Mouse (Mus musculus) myocyte (in vitro differentiated cells): Measurements from ENCODE around the gene Kdelc2. TPM values are rescaled to one million over a fixed set of nuclear protein-coding genes. Genes with fewer than 3 reads are reported as not detected.

Experiments used
- H3K27me3 ChIP-seq: one replicate; pipeline ENCODE4 v1.6.1; 2011; ENCODE audit not compliant: control insufficient read depth, insufficient read depth, insufficient read length
- H3K36me3 ChIP-seq: one replicate; pipeline ENCODE4 v1.6.1; 2011; ENCODE audit not compliant: control insufficient read depth, insufficient read depth
- H3K4me2 ChIP-seq: one replicate; pipeline ENCODE4 v1.6.1; 2011; ENCODE audit warnings: low read depth, control low read depth
- H3K4me3 ChIP-seq: one replicate; pipeline ENCODE4 v1.5.1; 2011; ENCODE audit warnings: mild to moderate bottlenecking, control low read depth, moderate library complexity
- H3K79me2 ChIP-seq: one replicate; pipeline ENCODE4 v1.6.1; 2011; ENCODE audit not compliant: control insufficient read depth, insufficient read depth
- H3ac ChIP-seq: one replicate; pipeline ENCODE4 v1.6.1; 2011; ENCODE audit not compliant: control insufficient read depth, insufficient read length
- CEBPB ChIP-seq: IDR thresholded peaks from 2 replicates; pipeline ENCODE4 v1.6.1; 2011; ENCODE audit warnings: mild to moderate bottlenecking, moderate library complexity; ENCODE audit not compliant: poor library complexity, insufficient read depth, severe bottlenecking
- E2F4 ChIP-seq: IDR thresholded peaks from one replicate; pipeline ENCODE4 v1.6.1; 2011; ENCODE audit warnings: mild to moderate bottlenecking, control low read depth, moderate library complexity; ENCODE audit not compliant: insufficient read depth
- MAX ChIP-seq: IDR thresholded peaks from one replicate; pipeline ENCODE4 v1.6.1; 2011; ENCODE audit warnings: low read depth, mild to moderate bottlenecking, control low read depth
- MYOD1 ChIP-seq, 3 experiments: IDR thresholded peaks; one replicate each; pipeline ENCODE4 v1.6.1; 2011; ENCODE audit warnings: control low read depth in 2 of 3, low read depth in 2 of 3, mild to moderate bottlenecking in 2 of 3, moderate library complexity in 1 of 3; ENCODE audit not compliant: insufficient read length in 2 of 3, control insufficient read depth in 1 of 3
- MYOG ChIP-seq, 3 experiments: IDR thresholded peaks; one replicate each; pipeline ENCODE4 v1.6.1; 2011; ENCODE audit warnings: control low read depth in 2 of 3, low read depth in 2 of 3, mild to moderate bottlenecking in 2 of 3; ENCODE audit not compliant: insufficient read length in 2 of 3, control insufficient read depth in 1 of 3, insufficient read depth in 1 of 3
- POLR2A ChIP-seq: IDR thresholded peaks from one replicate; pipeline ENCODE4 v1.6.1; 2011; ENCODE audit warnings: low read depth, mild to moderate bottlenecking, control low read depth, moderate library complexity; ENCODE audit not compliant: insufficient read length
- POLR2AphosphoS2 ChIP-seq: IDR thresholded peaks from one replicate; pipeline ENCODE4 v1.6.1; 2011; ENCODE audit warnings: low read depth, control low read depth; ENCODE audit not compliant: insufficient read length
- REST ChIP-seq: IDR thresholded peaks from one replicate; pipeline ENCODE4 v1.6.1; 2011; ENCODE audit warnings: mild to moderate bottlenecking, control low read depth, moderate library complexity; ENCODE audit not compliant: insufficient read depth, insufficient read length
- SRF ChIP-seq: IDR thresholded peaks from one replicate; pipeline ENCODE4 v1.6.1; 2011; ENCODE audit warnings: low read depth; ENCODE audit not compliant: control insufficient read depth, insufficient read length
- TCF12 ChIP-seq: IDR thresholded peaks from one replicate; pipeline ENCODE4 v1.6.1; 2011; ENCODE audit warnings: mild to moderate bottlenecking, control low read depth; ENCODE audit not compliant: poor library complexity, insufficient read depth, severe bottlenecking
- TCF3 ChIP-seq: IDR thresholded peaks from one replicate; pipeline ENCODE4 v1.6.1; 2011; ENCODE audit warnings: low read depth, control low read depth; ENCODE audit not compliant: insufficient read length
- USF1 ChIP-seq: IDR thresholded peaks from one replicate; pipeline ENCODE4 v1.6.1; 2011; ENCODE audit warnings: low read depth, mild to moderate bottlenecking, control low read depth, moderate library complexity
- polyA plus RNA-seq: library from polyadenylated mRNA; unstranded; fragments of >200 nt; fragmentation: generic; extraction: Trizol; gene quantifications from one replicate; pipeline ENCODE4 v1.2.1, GENCODE M21; 2012; ENCODE audit warnings: missing spikeins

Kdelc2 gene
- polyA plus RNA-seq, 1 experiment: 4.5 TPM

GRCm38 (mm10) chr9:53401146-53401545, 17.3 kb downstream of the Kdelc2 start:
- no peaks in the 10 kb centered on the region for H3K36me3 ChIP-seq
- H3K4me3 ChIP-seq: no peak overlapping the region
- no peaks in the 10 kb centered on the region for H3K79me2 ChIP-seq
- TF ChIP-seq SRF (no peak), TCF12 (no peak), E2F4 (no peak), MAX (no peak), POLR2AphosphoS2 (no peak), MYOD1 (IDR thresholded peaks at IDR 0.05; ENCODE audit: control insufficient read depth in 1 of 3, insufficient read length in 2 of 3, low read depth in 2 of 3) (no peak), MYOG (IDR thresholded peaks at IDR 0.05; ENCODE audit: control insufficient read depth in 1 of 3, insufficient read depth in 1 of 3, insufficient read length in 2 of 3, low read depth in 2 of 3) (no peak), CEBPB (no peak), TCF3 (no peak), USF1 (no peak), REST (no peak), POLR2A (no peak)
- no peak overlapping the region for H3ac ChIP-seq
- no peaks in the 10 kb centered on the region for H3K27me3 ChIP-seq
- no peak overlapping the region for H3K4me2 ChIP-seq

GRCm38 (mm10) chr9:53402291-53402711, 18.5 kb downstream of the Kdelc2 start, which contains the start of gene 4930550C14Rik:
Gene 4930550C14Rik (plus strand): TSS chr9:53402325.
- Histone ChIP-seq H3K36me3 (no peaks in the 10 kb centered on the region), H3K4me2 (no peak within 1 kb of the TSS), H3ac (no peak within 1 kb of the TSS), H3K4me3 (no peak within 1 kb of the TSS), H3K27me3 (no peaks in the 10 kb centered on the region), H3K79me2 (no peaks in the 10 kb centered on the region)
- no peak for TF ChIP-seq POLR2A
- TF ChIP-seq TCF12: no peak
- TF ChIP-seq USF1: no peak
- TF ChIP-seq POLR2AphosphoS2: peak; percentile 39

- TF ChIP-seq POLR2A (no peak), USF1 (no peak), POLR2AphosphoS2 (no peak), TCF12 (no peak), MYOD1 (IDR thresholded peaks at IDR 0.05; ENCODE audit: control insufficient read depth in 1 of 3, insufficient read length in 2 of 3, low read depth in 2 of 3) (no peak), SRF (no peak)
- Histone ChIP-seq H3K4me3 (no peak overlapping the region), H3K27me3 (no peaks in the 10 kb centered on the region), H3ac (no peak overlapping the region), H3K79me2 (no peaks in the 10 kb centered on the region), H3K4me2 (no peak overlapping the region), H3K36me3 (no peaks in the 10 kb centered on the region)
Measured at GRCm38 (mm10) chr9:53402991-53403390, 19.2 kb downstream of the Kdelc2 start.

GRCm38 (mm10) chr9:53404050-53404752, 20.4 kb downstream of the Kdelc2 start:
- no peak overlapping the region for H3K4me2 ChIP-seq
- H3K79me2 ChIP-seq: no peaks in the 10 kb centered on the region
- TF ChIP-seq TCF12 (no peak), POLR2AphosphoS2 (no peak), USF1 (no peak), MYOD1 (IDR thresholded peaks at IDR 0.05; ENCODE audit: control insufficient read depth in 1 of 3, insufficient read length in 2 of 3, low read depth in 2 of 3) (no peak), TCF3 (no peak), MYOG (IDR thresholded peaks at IDR 0.05; ENCODE audit: control insufficient read depth in 1 of 3, insufficient read depth in 1 of 3, insufficient read length in 2 of 3, low read depth in 2 of 3) (no peak), SRF (no peak)
- H3K27me3 ChIP-seq: no peaks in the 10 kb centered on the region
- no peak overlapping the region for H3K4me3 ChIP-seq
- no peaks in the 10 kb centered on the region for H3K36me3 ChIP-seq
- no peak overlapping the region for H3ac ChIP-seq

- Histone ChIP-seq H3ac (no peak overlapping the region), H3K79me2 (no peaks in the 10 kb centered on the region), H3K4me2 (no peak overlapping the region), H3K27me3 (no peaks in the 10 kb centered on the region), H3K36me3 (no peaks in the 10 kb centered on the region), H3K4me3 (no peak overlapping the region)
- TF ChIP-seq SRF (no peak), REST (no peak), E2F4 (no peak), USF1 (no peak), POLR2AphosphoS2 (no peak), CEBPB (no peak), TCF3 (no peak), MAX (no peak), TCF12 (no peak), MYOG (IDR thresholded peaks at IDR 0.05; ENCODE audit: control insufficient read depth in 1 of 3, insufficient read depth in 1 of 3, insufficient read length in 2 of 3, low read depth in 2 of 3) (no peak), MYOD1 (IDR thresholded peaks at IDR 0.05; ENCODE audit: control insufficient read depth in 1 of 3, insufficient read length in 2 of 3, low read depth in 2 of 3) (no peak), POLR2A (no peak)
Measured at GRCm38 (mm10) chr9:53404753-53405722, 21.2 kb downstream of the Kdelc2 start.
